Mouse (Mus musculus): ENCODE measurements around the gene Pus7l.

DNA sequence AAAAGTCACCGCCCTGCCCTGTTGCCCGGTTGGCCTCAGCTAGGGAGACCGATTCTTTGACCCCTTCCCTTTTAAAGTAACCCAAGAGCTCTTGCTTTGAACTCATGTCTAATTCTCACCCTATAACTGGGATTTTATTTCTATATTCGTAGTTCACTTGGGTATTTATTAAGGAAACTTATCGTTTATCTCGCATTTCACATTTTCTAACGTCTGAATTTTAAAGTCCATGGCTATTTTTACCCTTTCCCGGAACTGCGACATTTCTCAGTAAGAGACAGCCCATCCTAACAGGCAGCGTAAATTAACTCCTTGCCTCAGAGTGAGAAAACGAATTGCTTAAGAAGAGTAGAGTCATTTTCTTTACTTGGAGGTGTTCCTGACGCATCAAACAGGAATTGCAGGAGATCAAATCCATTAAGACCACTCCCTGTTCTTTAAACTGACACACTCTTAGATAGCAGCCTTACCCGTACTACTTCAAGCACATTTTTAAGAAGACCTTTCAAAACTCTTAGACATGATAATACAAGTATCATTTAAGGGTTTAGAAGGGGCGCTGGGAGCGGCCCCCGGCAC is 25.3 kb downstream of the Pus7l start:
- TF ChIP-seq CTCF (conservative IDR thresholded peaks at IDR 0.05; ENCODE audit: low read length): no peak
- no peak for TF ChIP-seq POU5F1 (IDR thresholded peaks at IDR 0.05; ENCODE audit: borderline replicate concordance, low read length)

Data from E14TG2a.4 (cell line).